Mouse (Mus musculus) v-Abl transformed pro-B cells (cell line): ENCODE data around the gene Psmd14.

Experiments
- in situ Hi-C, 2 experiments: fragments of 400-800 bp; cut with MboI; formaldehyde crosslinking; loops; one replicate each; pipeline ENCODE4 v1.15.1; 2025; ENCODE audit not compliant: unreplicated experiment in 2 of 2

The Psmd14 gene

GRCm38 (mm10) chr2:61759234-61759855 is 47.9 kb downstream of the Psmd14 start:
- in situ Hi-C loops = no loop called here

GRCm38 (mm10) chr2:61760044-61760443 is 48.5 kb downstream of the Psmd14 start:
- in situ Hi-C loops = no loop called here

GRCm38 (mm10) chr2:61764470-61765105 is 53.1 kb downstream of the Psmd14 start:
- in situ Hi-C loops = no loop called here

GRCm38 (mm10) chr2:61765526-61765925 is 54.0 kb downstream of the Psmd14 start:
- in situ Hi-C loops = no loop called here

GRCm38 (mm10) chr2:61780794-61781193 is 69.3 kb downstream of the Psmd14 start:
- in situ Hi-C loops = no loop called here

- in situ Hi-C loops = no loop called here
These were observed 83.5 kb downstream of the Psmd14 start for GRCm38 (mm10) chr2:61794960-61795359.

GRCm38 (mm10) chr2:61798048-61798447 is 86.6 kb downstream of the Psmd14 start:
- in situ Hi-C loops = no loop called here

- in situ Hi-C loops = loop anchor here in 1 of 2 experiments (25.0 kb wide), 2 partner anchors 535 to 660 kb away; no protein-coding TSS in a partner anchor
These were observed 91.3 kb downstream of the Psmd14 start, which contains the start of gene Tbr1 for GRCm38 (mm10) chr2:61802656-61803251. Gene Tbr1, plus strand, starts transcription at chr2:61802930.

- in situ Hi-C loops = loop anchor here in 1 of 2 experiments (25.0 kb wide), 2 partner anchors 534 to 659 kb away; no protein-coding TSS in a partner anchor
These were observed 92.2 kb downstream of the Psmd14 start for GRCm38 (mm10) chr2:61803443-61804367.

GRCm38 (mm10) chr2:61804382-61804840 is 92.9 kb downstream of the Psmd14 start:
- in situ Hi-C loops = loop anchor here in 1 of 2 experiments (25.0 kb wide), 2 partner anchors 533 to 658 kb away; no protein-coding TSS in a partner anchor

GRCm38 (mm10) chr2:61804841-61805540 is 93.5 kb downstream of the Psmd14 start:
- in situ Hi-C loops = loop anchor here in 1 of 2 experiments (25.0 kb wide), 2 partner anchors 532 to 657 kb away; no protein-coding TSS in a partner anchor

- in situ Hi-C loops = loop anchor here in 1 of 2 experiments (25.0 kb wide), 2 partner anchors 532 to 657 kb away; no protein-coding TSS in a partner anchor
These were observed 94.2 kb downstream of the Psmd14 start for GRCm38 (mm10) chr2:61805541-61806345.

GRCm38 (mm10) chr2:61806346-61806825 is 94.9 kb downstream of the Psmd14 start:
- in situ Hi-C loops = loop anchor here in 1 of 2 experiments (25.0 kb wide), 2 partner anchors 531 to 656 kb away; no protein-coding TSS in a partner anchor

- in situ Hi-C loops = loop anchor here in 1 of 2 experiments (25.0 kb wide), 2 partner anchors 530 to 655 kb away; no protein-coding TSS in a partner anchor
These were observed 95.7 kb downstream of the Psmd14 start for GRCm38 (mm10) chr2:61807151-61807550.

- in situ Hi-C loops = loop anchor here in 1 of 2 experiments (25.0 kb wide), 2 partner anchors 530 to 655 kb away; no protein-coding TSS in a partner anchor
These were observed 96.3 kb downstream of the Psmd14 start for GRCm38 (mm10) chr2:61807781-61808180.

GRCm38 (mm10) chr2:61808776-61809175 is 97.3 kb downstream of the Psmd14 start:
- in situ Hi-C loops = loop anchor here in 1 of 2 experiments (25.0 kb wide), 2 partner anchors 529 to 654 kb away; no protein-coding TSS in a partner anchor

- in situ Hi-C loops = loop anchor here in 1 of 2 experiments (25.0 kb wide), 2 partner anchors 528 to 653 kb away; no protein-coding TSS in a partner anchor
These were observed 97.9 kb downstream of the Psmd14 start for GRCm38 (mm10) chr2:61809381-61809780.

GRCm38 (mm10) chr2:61810751-61811150 is 99.3 kb downstream of the Psmd14 start:
- in situ Hi-C loops = loop anchor here in 1 of 2 experiments (25.0 kb wide), 2 partner anchors 527 to 652 kb away; no protein-coding TSS in a partner anchor
